Mouse (Mus musculus) cerebellum, adult 2 months (tissue): ENCODE data around the gene Ncbp3.

Experiments
- CTCF ChIP-seq: fragments of 200-500 bp; IDR thresholded peaks from 2 replicates; pipeline ENCODE4 v1.5.1; 2011; ENCODE audit warnings: low read depth, mild to moderate bottlenecking, control low read depth, low read length, moderate library complexity, borderline replicate concordance; ENCODE audit not compliant: insufficient read depth
- POLR2A ChIP-seq: fragments of 200-500 bp; IDR thresholded peaks from 2 replicates; pipeline ENCODE4 v1.6.1; 2011; ENCODE audit warnings: low read length, control low read depth, borderline replicate concordance; ENCODE audit not compliant: insufficient read depth

DNA sequence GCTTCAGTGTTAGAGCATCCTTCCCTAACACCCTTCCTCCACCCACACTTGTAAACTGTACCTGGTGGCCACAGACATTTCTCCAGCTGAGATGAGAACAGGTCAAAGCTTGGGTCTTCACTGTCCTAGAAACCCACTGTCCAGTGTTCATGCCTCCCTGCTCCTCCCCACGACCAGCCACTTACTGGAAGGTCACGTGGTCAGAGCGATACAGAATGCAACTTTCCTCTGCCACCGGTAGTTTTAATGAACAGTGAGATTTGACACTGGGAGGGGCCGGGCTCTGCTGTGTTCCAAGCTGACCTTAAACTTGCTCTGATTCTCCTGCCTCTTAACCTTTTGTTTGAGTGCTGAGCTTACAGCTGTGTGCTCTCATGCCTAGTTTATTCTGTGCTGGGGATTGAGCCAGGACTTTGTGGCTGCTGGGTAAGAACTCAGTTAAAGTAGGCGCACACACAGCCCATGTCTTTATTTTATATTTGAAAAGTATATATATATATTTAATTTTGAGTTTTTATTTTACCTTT, 3.3 kb upstream of the Ncbp3 start:
- TF ChIP-seq CTCF = no peak
- no peak for TF ChIP-seq POLR2A
